Mouse (Mus musculus) MEL (cell line): ENCODE results near the gene Golga2. TPM values are rescaled to one million over a fixed set of nuclear protein-coding genes. Genes with fewer than 3 reads are reported as not detected.

Experiments
- DNase-seq: peaks from one replicate; pipeline ENCODE4 v3.0.0; 2011; ENCODE audit warnings: low read depth, low spot score
- H3K27ac ChIP-seq: 2 replicates; pipeline ENCODE4 v1.5.1; 2012; ENCODE audit warnings: low read depth, mild to moderate bottlenecking, control low read depth, low read length, moderate library complexity; ENCODE audit not compliant: control insufficient read depth
- H3K27me3 ChIP-seq, 2 experiments: fragments of 150-350 bp in 1 of 2; sonication (generic) in 1 of 2; 2 replicates each; pipeline ENCODE4 v1.6.1; 2012; ENCODE audit warnings: low read length in 2 of 2, mild to moderate bottlenecking in 2 of 2, improper control_type of control experiment in 1 of 2, moderate library complexity in 1 of 2; ENCODE audit not compliant: insufficient read depth in 2 of 2, control insufficient read depth in 1 of 2
- H3K36me3 ChIP-seq, 2 experiments: 2 replicates each; pipeline ENCODE4 v1.6.1; 2012 to 2014; ENCODE audit warnings: low read length in 2 of 2, improper control_type of control experiment in 1 of 2, inconsistent platforms in 1 of 2, mild to moderate bottlenecking in 1 of 2; ENCODE audit not compliant: insufficient read depth in 2 of 2, control insufficient read depth in 1 of 2
- H3K4me1 ChIP-seq, 2 experiments: fragments of 150-350 bp in 1 of 2; sonication (generic) in 1 of 2; 2 replicates each; pipeline ENCODE4 v1.6.1; 2012; ENCODE audit warnings: low read length in 2 of 2, improper control_type of control experiment in 1 of 2, mild to moderate bottlenecking in 1 of 2; ENCODE audit not compliant: insufficient read depth in 2 of 2, control insufficient read depth in 1 of 2
- H3K4me3 ChIP-seq, 2 experiments: fragments of 150-350 bp in 1 of 2; sonication (generic) in 1 of 2; 2 replicates each; pipeline ENCODE4 v1.5.1; 2012; ENCODE audit warnings: low read depth in 2 of 2, low read length in 2 of 2, mild to moderate bottlenecking in 2 of 2, moderate library complexity in 2 of 2, control low read depth in 1 of 2, improper control_type of control experiment in 1 of 2; ENCODE audit not compliant: control insufficient read depth in 1 of 2, insufficient read depth in 1 of 2
- H3K79me2 ChIP-seq: 2 replicates; pipeline ENCODE4 v1.6.1; 2012; ENCODE audit warnings: mild to moderate bottlenecking, low read length, moderate library complexity; ENCODE audit not compliant: control insufficient read depth, poor library complexity, insufficient read depth
- H3K9ac ChIP-seq: 2 replicates; pipeline ENCODE4 v1.6.1; 2012; ENCODE audit warnings: low read depth, mild to moderate bottlenecking, control low read depth, low read length, moderate library complexity; ENCODE audit not compliant: control insufficient read depth, poor library complexity, severe bottlenecking
- H3K9me3 ChIP-seq: fragments of 150-350 bp; sonication (generic); replicated peaks from 2 replicates; pipeline ENCODE4 v1.6.1; 2012; ENCODE audit warnings: mild to moderate bottlenecking, low read length, improper control_type of control experiment, moderate library complexity; ENCODE audit not compliant: insufficient read depth
- CHD1 ChIP-seq: IDR thresholded peaks from 2 replicates; pipeline ENCODE4 v1.6.1; 2012; ENCODE audit warnings: low read depth, mild to moderate bottlenecking, inconsistent platforms, low read length, improper control_type of control experiment
- CHD2 ChIP-seq: IDR thresholded peaks from 2 replicates; pipeline ENCODE4 v1.6.1; 2011; ENCODE audit warnings: low read length, improper control_type of control experiment
- CTCF ChIP-seq, 3 experiments: IDR thresholded peaks in 2 of 3; conservative IDR thresholded peaks in 1 of 3; 2 replicates each; pipeline ENCODE4 v1.5.1; 2011 to 2012; ENCODE audit warnings: low read length in 3 of 3, low read depth in 2 of 3, mild to moderate bottlenecking in 2 of 3, improper control_type of control experiment in 1 of 3, inconsistent platforms in 1 of 3, mixed read lengths in 1 of 3, moderate library complexity in 1 of 3; ENCODE audit not compliant: control insufficient read depth in 1 of 3, insufficient read depth in 1 of 3, poor library complexity in 1 of 3, severe bottlenecking in 1 of 3
- E2F4 ChIP-seq: IDR thresholded peaks from 2 replicates; pipeline ENCODE4 v1.6.1; 2011; ENCODE audit warnings: low read depth, low read length, improper control_type of control experiment, borderline replicate concordance
- ELF1 ChIP-seq: IDR thresholded peaks from 2 replicates; pipeline ENCODE4 v1.6.1; 2014; ENCODE audit warnings: low read depth, mild to moderate bottlenecking, inconsistent platforms, low read length, improper control_type of control experiment, moderate library complexity
- ETS1 ChIP-seq: IDR thresholded peaks from 2 replicates; pipeline ENCODE4 v1.6.1; 2012; ENCODE audit warnings: low read depth, mild to moderate bottlenecking, inconsistent platforms, low read length, improper control_type of control experiment, moderate library complexity
- JUND ChIP-seq: IDR thresholded peaks from 2 replicates; pipeline ENCODE4 v1.6.1; 2011; ENCODE audit warnings: low read depth, mild to moderate bottlenecking, improper control_type of control experiment, low read length
- KAT2A ChIP-seq: conservative IDR thresholded peaks from 2 replicates; pipeline ENCODE4 v1.6.1; 2012; ENCODE audit warnings: low read depth, low read length, improper control_type of control experiment, inconsistent platforms
- MAFK ChIP-seq: IDR thresholded peaks from 2 replicates; pipeline ENCODE4 v1.6.1; 2011; ENCODE audit warnings: low read depth, mild to moderate bottlenecking, low read length, improper control_type of control experiment, borderline replicate concordance
- MAX ChIP-seq: IDR thresholded peaks from 2 replicates; pipeline ENCODE4 v1.6.1; 2011; ENCODE audit warnings: low read length, improper control_type of control experiment
- MAZ ChIP-seq: IDR thresholded peaks from 2 replicates; pipeline ENCODE4 v1.6.1; 2012; ENCODE audit warnings: low read depth, mild to moderate bottlenecking, inconsistent platforms, low read length, improper control_type of control experiment
- MEF2A ChIP-seq: IDR thresholded peaks from 2 replicates; pipeline ENCODE4 v1.6.1; 2014; ENCODE audit warnings: low read depth, mild to moderate bottlenecking, inconsistent platforms, low read length, improper control_type of control experiment; ENCODE audit not compliant: poor library complexity, insufficient replicate concordance, severe bottlenecking; ENCODE audit errors: extremely low read depth
- MYB ChIP-seq: IDR thresholded peaks from 2 replicates; pipeline ENCODE4 v1.6.1; 2011; ENCODE audit warnings: mild to moderate bottlenecking, low read depth, low read length, improper control_type of control experiment
- MYC ChIP-seq: IDR thresholded peaks from 2 replicates; pipeline ENCODE4 v1.6.1; 2011; ENCODE audit warnings: low read depth, mild to moderate bottlenecking, low read length, improper control_type of control experiment, moderate library complexity
- NELFE ChIP-seq: IDR thresholded peaks from 2 replicates; pipeline ENCODE4 v1.6.1; 2011; ENCODE audit warnings: low read depth, low read length, improper control_type of control experiment
- POLR2A ChIP-seq, 2 experiments: IDR thresholded peaks; 2 replicates each; pipeline ENCODE4 v1.6.1; 2011 to 2012; ENCODE audit warnings: low read length in 2 of 2, mild to moderate bottlenecking in 2 of 2, control low read depth in 1 of 2, improper control_type of control experiment in 1 of 2, low read depth in 1 of 2, moderate library complexity in 1 of 2; ENCODE audit not compliant: control insufficient read depth in 1 of 2, insufficient read depth in 1 of 2, poor library complexity in 1 of 2
- POLR2AphosphoS2 ChIP-seq: IDR thresholded peaks from 2 replicates; pipeline ENCODE4 v1.6.1; 2011; ENCODE audit warnings: low read length, improper control_type of control experiment
- RAD21 ChIP-seq: IDR thresholded peaks from 2 replicates; pipeline ENCODE4 v1.6.1; 2011; ENCODE audit warnings: mild to moderate bottlenecking, low read depth, low read length, improper control_type of control experiment
- SMC3 ChIP-seq: IDR thresholded peaks from 2 replicates; pipeline ENCODE4 v1.6.1; 2011; ENCODE audit warnings: low read depth, low read length, improper control_type of control experiment
- UBTF ChIP-seq: IDR thresholded peaks from 2 replicates; pipeline ENCODE4 v1.6.1; 2012; ENCODE audit warnings: low read depth, mild to moderate bottlenecking, inconsistent platforms, low read length, improper control_type of control experiment, moderate library complexity, borderline replicate concordance; ENCODE audit not compliant: insufficient read depth
- ZMIZ1 ChIP-seq: IDR thresholded peaks from 2 replicates; pipeline ENCODE4 v1.6.1; 2012; ENCODE audit warnings: low read depth, mild to moderate bottlenecking, inconsistent platforms, low read length, improper control_type of control experiment, moderate library complexity
- ZNF384 ChIP-seq: IDR thresholded peaks from 2 replicates; pipeline ENCODE4 v1.6.1; 2012; ENCODE audit warnings: low read depth, mild to moderate bottlenecking, inconsistent platforms, low read length, improper control_type of control experiment
- polyA plus RNA-seq, 2 experiments: library from polyadenylated mRNA; stranded (reverse) in 1 of 2; unstranded in 1 of 2; fragments of >175 nt in 1 of 2; fragments of >200 nt in 1 of 2; gene quantifications; 2 replicates each; pipeline versions ENCODE4 v1.2.1 to v1.2.4; 2012; ENCODE audit warnings: low replicate concordance in 2 of 2, low read depth in 1 of 2; ENCODE audit not compliant: insufficient read length in 2 of 2, insufficient read depth in 1 of 2, missing spikeins in 1 of 2
- total RNA-seq: library from RNA; depleted of rRNA; stranded (reverse); fragments of 300-350 nt; gene quantifications from 2 replicates; pipeline ENCODE4 v1.2.3, GENCODE M21; 2012

Gene Golga2
- total and polyA plus RNA-seq, 3 experiments = 20.3 to 38.6 TPM; not detected in 1

DNA sequence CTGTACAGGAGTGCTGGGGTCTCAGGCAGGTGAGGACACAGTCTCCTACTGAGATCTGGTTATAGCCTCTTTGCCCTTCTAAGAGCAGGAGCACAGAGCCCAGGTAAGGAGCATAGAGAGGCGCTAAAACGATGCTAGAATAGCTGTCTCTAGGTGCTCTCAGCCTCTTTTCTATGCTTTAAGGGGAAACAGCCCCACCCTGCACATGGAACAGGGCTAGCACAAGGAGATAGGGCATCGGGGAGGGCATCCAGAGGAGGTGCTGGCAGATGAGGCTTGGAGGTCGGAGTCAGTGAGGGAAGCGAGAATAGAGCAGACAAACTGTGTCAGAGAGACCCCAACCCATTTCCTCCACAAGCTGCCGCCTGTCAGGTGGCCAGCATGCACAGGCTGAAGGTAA is 59.8 kb downstream of the Golga2 start:
- Histone ChIP-seq H3K27ac (no peak overlapping the region), H3K4me3 (no peak overlapping the region), H3K4me1 (no peaks in the 10 kb centered on the region), H3K27me3 (no peaks in the 10 kb centered on the region), H3K79me2 (no peaks in the 10 kb centered on the region), H3K9ac (no peak overlapping the region), H3K9me3 (no peaks in the 10 kb centered on the region), H3K36me3 (no peaks in the 10 kb centered on the region)
- TF ChIP-seq NELFE (no peak), KAT2A (no peak), E2F4 (no peak), ZNF384 (no peak), CHD2 (no peak), ZMIZ1 (no peak), MAZ (no peak), MYB (no peak), ELF1 (no peak), CTCF (IDR thresholded peaks at IDR 0.05 in 2 of 3, conservative IDR thresholded peaks at IDR 0.05 in 1 of 3; ENCODE audit: control insufficient read depth in 1 of 3, insufficient read depth in 1 of 3, low read depth in 2 of 3, low read length in 3 of 3, poor library complexity in 1 of 3, severe bottlenecking in 1 of 3) (no peak), JUND (no peak), MYC (no peak), ETS1 (no peak), MAFK (no peak), SMC3 (no peak)
- no peak for DNase-seq

DNA sequence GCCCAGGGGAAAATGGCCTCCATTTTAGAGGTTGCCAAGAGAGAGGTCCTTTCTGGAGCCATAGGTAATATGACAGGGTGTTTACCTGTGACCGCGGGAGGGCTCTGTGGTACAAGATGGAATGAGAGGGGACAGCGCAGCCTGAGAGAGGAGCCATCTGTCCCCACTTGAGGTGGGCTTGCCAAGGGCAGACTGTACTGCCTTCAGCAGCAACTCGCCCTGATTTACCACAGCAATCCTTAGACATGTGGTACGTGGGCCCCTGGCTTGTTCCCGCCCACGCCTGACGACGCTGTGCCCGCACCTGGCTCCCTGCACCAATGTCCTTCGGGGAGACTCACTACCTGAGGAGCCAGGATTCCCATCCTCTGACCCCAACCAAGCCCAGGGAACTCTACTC is 61.1 kb downstream of the Golga2 start:
- H3K27me3 ChIP-seq = no peaks in the 10 kb centered on the region
- H3K4me1 ChIP-seq = 0 out of 4 replicates have a peak, but pooled peaks cover 0 to 3% of the 10 kb centered on the region in 2 experiments
- H3K27ac ChIP-seq = no peak overlapping the region
- no peaks in the 10 kb centered on the region for H3K79me2 ChIP-seq
- no peak for TF ChIP-seq CTCF (IDR thresholded peaks at IDR 0.05 in 2 of 3, conservative IDR thresholded peaks at IDR 0.05 in 1 of 3; ENCODE audit: control insufficient read depth in 1 of 3, insufficient read depth in 1 of 3, low read depth in 2 of 3, low read length in 3 of 3, poor library complexity in 1 of 3, severe bottlenecking in 1 of 3)
- no peak for TF ChIP-seq ZMIZ1
- no peak for TF ChIP-seq CHD1
- no peak for TF ChIP-seq MYC
- no peak for TF ChIP-seq POLR2A (IDR thresholded peaks at IDR 0.05; ENCODE audit: control insufficient read depth in 1 of 2, insufficient read depth in 1 of 2, low read depth in 1 of 2, low read length in 2 of 2, poor library complexity in 1 of 2)
- no peak for TF ChIP-seq MEF2A
- no peak for TF ChIP-seq POLR2AphosphoS2
- no peak for TF ChIP-seq SMC3
- no peak for TF ChIP-seq CHD2
- no peak for TF ChIP-seq MAX
- no peak for TF ChIP-seq MAZ
- no peak for TF ChIP-seq UBTF
- TF ChIP-seq ZNF384 = no peak
- no peak for TF ChIP-seq RAD21
- H3K36me3 ChIP-seq = no peaks in the 10 kb centered on the region
- H3K9ac ChIP-seq = no peak overlapping the region
- H3K4me3 ChIP-seq = no peak overlapping the region
- no peak for DNase-seq
- no peaks in the 10 kb centered on the region for H3K9me3 ChIP-seq
